Mouse (Mus musculus): ENCODE measurements around the gene Ugt1a10.
"Not testable (repeated sequence)": the region's sequence is repeated elsewhere in the genome, so short reads cannot be mapped to it uniquely, and the experiment has no call there.

The Ugt1a10 gene

GRCm38 (mm10) chr1:88094941-88095492, 39.8 kb downstream of the Ugt1a10 start, which contains the start of gene Ugt1a7c:
Gene Ugt1a7c (plus strand): TSS chr1:88095062.
- no peak for DNase-seq (ENCODE audit: low spot score)

- DNase-seq (ENCODE audit: low spot score) = not testable (repeated sequence)
Observed at GRCm38 (mm10) chr1:88098546-88098945, 43.4 kb downstream of the Ugt1a10 start.

- DNase-seq (ENCODE audit: low spot score) = not testable (repeated sequence)
Observed at GRCm38 (mm10) chr1:88099691-88100090, 44.5 kb downstream of the Ugt1a10 start.

GRCm38 (mm10) chr1:88103019-88103418, 47.8 kb downstream of the Ugt1a10 start, which contains the start of gene Ugt1a6b:
Gene Ugt1a6b (plus strand): TSS chr1:88103252.
- DNase-seq (ENCODE audit: low spot score) = not testable (repeated sequence)

GRCm38 (mm10) chr1:88103697-88104468, 48.7 kb downstream of the Ugt1a10 start:
- not testable (repeated sequence) for DNase-seq (ENCODE audit: low spot score)

GRCm38 (mm10) chr1:88104667-88105430, 49.7 kb downstream of the Ugt1a10 start:
- DNase-seq (ENCODE audit: low spot score) = no peak

GRCm38 (mm10) chr1:88105656-88106055, 50.5 kb downstream of the Ugt1a10 start:
- no peak for DNase-seq (ENCODE audit: low spot score)

- not testable (repeated sequence) for DNase-seq (ENCODE audit: low spot score)
Observed at GRCm38 (mm10) chr1:88109027-88109557, 53.9 kb downstream of the Ugt1a10 start.

GRCm38 (mm10) chr1:88109604-88110003, 54.4 kb downstream of the Ugt1a10 start:
- not testable (repeated sequence) for DNase-seq (ENCODE audit: low spot score)

GRCm38 (mm10) chr1:88112769-88113168, 57.6 kb downstream of the Ugt1a10 start:
- not testable (repeated sequence) for DNase-seq (ENCODE audit: low spot score)

GRCm38 (mm10) chr1:88120550-88120949, 65.4 kb downstream of the Ugt1a10 start:
- not testable (repeated sequence) for DNase-seq (ENCODE audit: low spot score)

GRCm38 (mm10) chr1:88121521-88121920, 66.3 kb downstream of the Ugt1a10 start:
- DNase-seq (ENCODE audit: low spot score) = not testable (repeated sequence)

- not testable (repeated sequence) for DNase-seq (ENCODE audit: low spot score)
Observed at GRCm38 (mm10) chr1:88125827-88126360, 70.7 kb downstream of the Ugt1a10 start.

GRCm38 (mm10) chr1:88129091-88129490, 73.9 kb downstream of the Ugt1a10 start:
- DNase-seq (ENCODE audit: low spot score) = not testable (repeated sequence)

- not testable (repeated sequence) for DNase-seq (ENCODE audit: low spot score)
Observed at GRCm38 (mm10) chr1:88130223-88130622, 75.0 kb downstream of the Ugt1a10 start.

- DNase-seq (ENCODE audit: low spot score) = no peak
Observed at GRCm38 (mm10) chr1:88133908-88134456, 78.8 kb downstream of the Ugt1a10 start.

- DNase-seq (ENCODE audit: low spot score) = not testable (repeated sequence)
Observed at GRCm38 (mm10) chr1:88134457-88135011, 79.3 kb downstream of the Ugt1a10 start, which contains the start of gene Ugt1a6a. Gene Ugt1a6a (plus strand): TSS chr1:88134809.

GRCm38 (mm10) chr1:88135229-88135904, 80.2 kb downstream of the Ugt1a10 start:
- DNase-seq (ENCODE audit: low spot score) = not testable (repeated sequence)

- no peak for DNase-seq (ENCODE audit: low spot score)
Observed at GRCm38 (mm10) chr1:88136646-88137045, 81.5 kb downstream of the Ugt1a10 start.

GRCm38 (mm10) chr1:88137264-88137663, 82.1 kb downstream of the Ugt1a10 start:
- DNase-seq (ENCODE audit: low spot score) = no peak

- no peak for DNase-seq (ENCODE audit: low spot score)
Observed at GRCm38 (mm10) chr1:88138145-88138544, 83.0 kb downstream of the Ugt1a10 start.
